Mouse (Mus musculus) inflammation-experienced regulatory T-cells, adult 6 months (primary cell): ENCODE measurements around the gene Fam163b. TPM values are rescaled to one million over a fixed set of nuclear protein-coding genes. Genes with fewer than 3 reads are reported as not detected.

ENCODE experiments used
- ATAC-seq: one replicate; pipeline ENCODE4 v1.8.0; 2017
- polyA plus RNA-seq, 3 experiments: library from polyadenylated mRNA; unstranded; fragments of 100-300 nt; shearing (Covaris generic); gene quantifications; one replicate each; pipeline ENCODE4 v1.2.1; 2017

The Fam163b gene
- polyA plus RNA-seq, 3 experiments from 2014 or later = not detected

DNA sequence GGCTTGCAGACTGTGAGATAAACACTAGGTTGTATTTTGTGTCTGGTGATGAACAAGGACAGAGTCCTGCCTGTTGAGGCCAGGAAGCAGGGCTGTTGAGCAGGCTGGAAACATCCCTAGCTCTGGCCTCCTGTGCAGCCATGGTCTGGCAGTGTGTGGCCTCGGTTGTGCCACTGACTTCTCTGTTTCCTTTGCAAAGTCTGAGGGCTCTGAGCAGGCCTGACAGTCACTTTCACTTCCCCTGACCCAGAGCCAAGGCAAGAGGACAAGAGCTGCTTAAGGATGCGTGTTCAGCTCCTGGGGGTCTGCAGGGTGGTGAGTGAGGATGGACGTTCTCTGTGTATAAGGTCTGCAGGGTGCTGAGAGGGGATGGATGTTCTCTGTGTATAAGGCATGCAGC lies 13.3 kb downstream of the Fam163b start:
- no peak for ATAC-seq

DNA sequence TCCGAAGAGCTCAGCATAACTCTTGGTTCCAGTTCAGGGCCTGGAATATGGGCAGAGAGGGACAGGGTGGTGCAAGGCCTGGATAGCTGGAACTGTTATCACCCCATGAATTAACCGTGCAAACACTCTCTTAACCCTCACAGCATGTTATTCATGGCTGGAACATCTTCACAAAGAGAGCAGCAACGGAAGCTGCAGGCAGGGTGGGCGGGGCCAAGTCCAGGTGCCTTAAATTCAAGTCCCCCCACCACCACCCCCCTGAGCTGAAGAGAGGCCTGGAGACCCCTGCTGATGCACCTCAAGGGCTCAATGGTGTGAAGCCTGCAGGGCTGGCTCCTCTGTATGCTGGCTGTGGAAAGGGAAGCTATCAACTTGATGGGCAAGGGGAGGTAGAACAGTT lies 15.8 kb downstream of the Fam163b start:
- no peak for ATAC-seq

DNA sequence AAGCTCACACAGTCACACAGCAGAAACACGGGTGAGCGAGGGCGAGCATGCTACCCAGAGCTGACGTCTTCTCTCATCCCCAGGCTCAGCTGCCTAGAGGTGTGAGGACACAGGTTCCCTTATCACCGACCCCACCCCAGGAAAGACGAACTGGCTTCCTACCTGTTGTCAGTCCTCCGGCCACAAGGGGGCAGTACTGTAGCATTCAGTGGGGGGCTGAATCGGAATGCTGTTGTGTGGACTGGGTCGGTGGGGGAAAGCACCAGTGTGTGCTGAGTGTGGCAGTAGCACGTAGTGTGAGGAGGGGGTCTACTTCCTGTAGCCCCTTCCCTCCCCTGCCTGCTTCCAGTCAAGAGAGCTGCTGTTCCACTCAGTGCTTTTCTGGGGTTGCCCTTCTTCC lies 16.3 kb downstream of the Fam163b start:
- peak; percentile 54 for ATAC-seq

GRCm38 (mm10) chr2:27123121-27123520 lies 19.2 kb downstream of the Fam163b start:
- ATAC-seq = no peak

- no peak for ATAC-seq
These were observed 19.7 kb downstream of the Fam163b start for GRCm38 (mm10) chr2:27122578-27122977.

- ATAC-seq = peak; percentile 90
These were observed 20.5 kb downstream of the Fam163b start for GRCm38 (mm10) chr2:27121626-27122355.

DNA sequence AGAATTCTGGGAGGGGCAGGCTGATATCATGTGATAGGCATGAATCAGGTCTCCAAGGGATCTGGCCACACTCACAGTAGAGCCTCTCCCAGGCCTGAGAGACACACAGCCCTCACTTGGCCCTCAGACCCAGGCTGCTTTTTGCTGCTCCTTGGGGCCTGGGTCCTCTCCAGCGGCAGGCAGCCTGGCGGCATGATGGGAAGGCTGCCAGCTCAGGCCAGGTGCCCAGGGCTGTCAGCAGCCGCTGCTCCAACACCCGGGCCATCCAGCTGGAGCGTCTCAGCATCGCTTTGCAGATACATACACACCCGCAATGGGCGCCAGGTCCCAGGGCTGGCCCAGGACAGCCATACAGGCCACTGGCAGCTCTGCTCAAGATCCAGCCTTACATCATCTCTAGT lies 22.1 kb downstream of the Fam163b start:
- ATAC-seq = no peak

- no peak for ATAC-seq
These were observed 22.5 kb downstream of the Fam163b start for GRCm38 (mm10) chr2:27119766-27120165.

- ATAC-seq = no peak
These were observed 23.8 kb downstream of the Fam163b start for GRCm38 (mm10) chr2:27118452-27118851.

DNA sequence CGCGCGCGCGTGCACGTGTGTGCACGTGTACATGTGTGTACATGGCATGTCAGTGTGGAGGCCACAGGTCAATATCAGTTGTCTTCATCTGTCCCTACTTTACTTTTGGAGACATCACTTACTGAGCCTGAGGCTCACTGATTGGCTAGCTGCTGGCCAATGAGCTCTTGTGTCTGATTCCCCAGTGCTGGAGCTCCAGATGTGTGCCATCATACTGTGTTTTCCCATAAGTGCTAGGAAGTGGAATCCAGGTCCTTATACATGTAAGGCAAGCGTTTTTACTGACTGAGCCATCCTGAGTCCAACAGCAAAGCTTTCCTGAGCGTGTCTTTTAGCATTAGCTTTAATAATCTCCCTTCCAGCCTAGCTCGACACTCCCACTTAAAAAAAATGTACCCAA lies 28.1 kb downstream of the Fam163b start:
- ATAC-seq = no peak

DNA sequence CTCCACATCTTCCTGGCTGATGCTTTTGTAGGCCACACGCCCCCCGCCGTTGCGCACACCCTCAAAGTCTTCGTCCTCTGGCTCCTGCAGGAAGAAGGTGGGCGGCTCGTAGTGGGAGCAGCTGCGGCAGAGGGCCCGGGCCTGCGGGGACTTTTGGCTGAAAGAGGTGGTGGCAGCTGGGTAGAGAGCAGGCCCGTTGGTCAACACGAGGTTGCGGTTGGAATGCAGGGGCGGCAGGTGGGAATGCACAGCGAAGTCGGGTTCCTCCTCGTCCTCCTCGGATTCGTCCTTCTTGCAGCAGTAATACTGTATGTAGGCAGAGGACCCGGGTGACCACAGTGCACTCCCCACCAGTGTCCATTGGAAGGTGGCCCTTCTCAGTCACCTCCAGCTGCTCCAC lies 29.7 kb downstream of the Fam163b start:
- ATAC-seq = no peak

DNA sequence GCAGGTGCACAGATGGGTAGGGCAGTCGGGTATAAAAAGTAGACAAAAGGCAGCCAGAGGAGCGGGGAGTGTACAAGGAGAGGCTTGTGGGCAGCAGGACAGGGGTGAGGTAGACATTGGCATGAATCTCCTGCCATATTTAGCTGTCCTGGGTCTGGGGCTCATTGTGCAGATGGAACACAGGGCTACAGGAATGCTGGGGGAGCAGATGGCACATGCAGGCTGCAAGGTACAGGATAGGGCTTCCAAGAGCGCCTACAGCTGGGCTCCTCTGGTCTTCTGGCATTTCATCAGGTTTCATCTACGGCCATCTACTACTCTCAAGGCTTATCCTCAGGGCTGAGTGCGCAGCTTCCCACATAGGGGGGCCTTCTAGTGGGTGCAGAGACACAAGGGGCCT lies 33.2 kb downstream of the Fam163b start:
- ATAC-seq = no peak

DNA sequence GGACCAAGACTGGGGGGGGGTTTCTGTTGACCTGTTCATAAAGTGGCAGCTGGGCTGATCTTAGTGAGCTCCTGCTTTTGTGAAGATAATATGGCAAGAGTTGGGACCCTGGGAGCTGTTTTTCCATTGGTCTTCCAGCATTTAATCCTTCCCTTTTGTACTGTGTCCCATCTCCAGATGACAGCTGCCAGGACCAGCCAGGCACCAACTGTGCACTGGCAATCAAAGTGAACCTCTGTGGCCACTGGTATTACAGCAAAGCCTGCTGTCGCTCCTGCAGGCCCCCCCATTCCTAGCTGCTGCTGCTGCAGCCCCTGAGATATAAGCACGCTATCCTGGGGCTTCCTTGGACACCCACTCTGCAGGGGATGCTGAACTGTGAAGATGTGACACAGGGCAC lies 34.1 kb downstream of the Fam163b start:
- no peak for ATAC-seq

- ATAC-seq = no peak
These were observed 35.5 kb downstream of the Fam163b start for GRCm38 (mm10) chr2:27106816-27107215.

DNA sequence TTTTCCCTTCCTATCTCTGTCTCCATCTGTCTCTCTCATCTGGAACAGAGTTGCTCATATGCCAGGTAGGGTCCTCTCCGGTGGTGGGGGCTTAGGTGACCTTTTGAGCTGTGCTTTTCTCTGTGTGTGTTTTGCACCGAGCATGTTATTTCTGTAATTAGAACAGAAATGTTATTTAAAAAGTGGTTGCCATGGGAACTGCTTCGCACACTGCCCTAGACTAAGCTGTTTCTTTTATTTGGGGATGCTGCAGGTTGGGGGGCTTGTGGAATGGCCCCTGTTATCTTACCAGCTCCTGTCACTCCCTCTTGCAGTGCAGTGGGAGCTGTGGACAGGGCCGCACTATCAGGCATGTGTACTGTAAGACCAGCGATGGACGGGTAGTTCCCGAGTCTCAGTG lies 38.7 kb downstream of the Fam163b start:
- ATAC-seq = no peak

DNA sequence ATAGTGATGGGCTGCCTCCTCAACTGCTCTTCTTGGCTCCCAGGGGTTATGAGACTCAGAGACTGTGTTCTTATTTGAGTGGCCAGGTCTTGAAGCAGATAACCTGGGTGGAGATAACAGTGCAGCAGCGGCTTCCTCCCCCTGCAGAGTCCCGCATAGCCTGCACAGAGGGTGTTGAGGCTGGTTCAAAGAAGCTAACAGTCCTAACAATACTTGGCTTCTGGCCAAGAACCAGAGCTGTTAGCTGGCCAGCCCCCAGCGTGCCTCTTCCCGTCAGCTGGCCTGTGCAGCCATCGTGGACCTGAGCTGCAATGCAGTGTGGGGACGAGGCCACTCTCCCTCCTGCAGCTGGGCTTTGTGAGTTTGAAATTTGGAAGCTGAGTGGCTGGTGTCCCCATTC lies 44.5 kb downstream of the Fam163b start:
- ATAC-seq = no peak

DNA sequence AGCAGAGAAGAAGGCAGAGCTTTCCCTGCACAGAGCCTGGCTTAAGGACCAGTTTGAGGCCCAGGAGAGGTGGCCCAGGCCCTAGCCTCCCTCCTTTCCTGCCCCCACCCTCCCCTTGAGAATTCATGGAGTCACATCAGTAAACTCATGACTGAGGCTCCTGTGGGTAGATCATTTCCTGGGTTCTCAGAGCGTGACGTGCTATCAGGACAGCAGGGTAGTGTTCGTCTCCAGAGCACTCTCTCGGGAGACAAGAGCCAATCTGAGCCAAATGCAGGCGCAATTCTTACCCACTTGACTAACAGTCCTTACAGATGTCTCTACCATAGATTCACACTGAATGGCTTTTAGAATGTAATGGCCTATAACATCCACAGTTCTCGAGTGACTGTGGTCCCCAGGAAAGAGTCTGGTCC lies 45.0 kb downstream of the Fam163b start:
- no peak for ATAC-seq

DNA sequence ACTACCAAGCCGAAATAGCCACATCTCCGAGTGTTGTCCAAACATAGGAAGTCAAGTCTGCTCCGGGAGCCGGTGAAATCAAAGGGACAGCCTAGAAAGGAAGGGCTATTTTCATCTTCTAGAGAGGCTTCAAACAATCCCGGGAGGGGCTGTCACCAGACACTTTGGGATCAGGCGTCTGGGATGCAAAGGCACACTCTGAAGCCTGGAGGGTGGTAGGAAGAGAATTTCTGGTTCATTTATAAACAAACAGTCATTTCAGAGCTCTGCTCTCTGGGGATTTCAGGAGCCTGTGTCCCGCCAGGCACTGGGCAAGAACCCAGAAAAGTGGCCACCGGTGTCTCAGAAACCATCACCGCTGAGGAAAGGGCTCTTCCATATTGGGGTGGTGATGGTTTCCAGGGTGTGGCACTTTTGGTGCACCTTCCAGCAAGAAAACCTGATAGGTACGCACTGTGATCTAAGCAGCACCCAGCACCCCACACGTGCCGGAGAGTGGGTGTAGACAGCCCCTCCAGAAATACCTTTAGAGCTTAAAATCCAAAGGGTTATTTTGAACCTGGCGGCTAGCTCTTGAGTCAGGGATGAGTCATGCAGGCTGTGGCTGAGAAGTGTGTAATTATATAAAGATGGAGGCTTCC lies 45.8 kb downstream of the Fam163b start:
- no peak for ATAC-seq

DNA sequence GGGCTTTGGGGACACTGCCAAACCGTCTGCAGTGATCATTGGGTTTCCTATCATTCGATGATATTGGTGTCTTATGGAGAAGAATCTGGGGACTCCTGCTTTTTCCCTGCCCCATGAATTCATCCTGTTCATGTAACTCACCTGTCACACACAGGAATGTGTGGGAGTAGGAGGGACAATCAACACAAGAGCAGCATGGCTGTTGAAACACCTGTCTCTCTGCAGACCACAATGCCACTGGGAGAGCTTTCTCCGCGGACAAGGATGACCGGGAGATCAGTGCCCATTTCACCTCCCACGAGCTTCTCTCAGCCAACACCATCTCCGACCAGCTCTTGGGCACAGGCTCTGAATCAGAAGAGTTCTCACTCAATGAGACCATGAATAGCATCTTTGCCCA lies 47.1 kb downstream of the Fam163b start:
- no peak for ATAC-seq

DNA sequence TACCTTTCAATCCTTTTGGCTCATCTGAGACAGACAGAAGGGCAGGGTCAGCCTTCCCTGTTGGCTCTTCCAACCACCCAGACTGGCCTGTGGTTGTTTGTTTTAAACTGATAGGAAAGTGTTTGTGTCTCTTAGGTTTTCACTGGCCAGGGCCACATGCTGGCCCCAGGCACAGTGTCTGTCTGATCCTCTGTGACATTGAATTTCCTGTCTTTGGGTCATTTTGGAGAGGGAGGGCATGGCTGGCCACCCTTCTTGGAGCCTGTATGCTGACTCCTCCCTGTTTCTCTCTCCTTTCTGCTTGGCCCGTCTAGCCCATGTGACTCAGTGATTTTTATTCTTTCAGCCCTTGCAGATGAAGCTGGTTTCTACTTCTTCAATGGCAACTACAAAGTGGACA lies 53.1 kb downstream of the Fam163b start:
- ATAC-seq = no peak

DNA sequence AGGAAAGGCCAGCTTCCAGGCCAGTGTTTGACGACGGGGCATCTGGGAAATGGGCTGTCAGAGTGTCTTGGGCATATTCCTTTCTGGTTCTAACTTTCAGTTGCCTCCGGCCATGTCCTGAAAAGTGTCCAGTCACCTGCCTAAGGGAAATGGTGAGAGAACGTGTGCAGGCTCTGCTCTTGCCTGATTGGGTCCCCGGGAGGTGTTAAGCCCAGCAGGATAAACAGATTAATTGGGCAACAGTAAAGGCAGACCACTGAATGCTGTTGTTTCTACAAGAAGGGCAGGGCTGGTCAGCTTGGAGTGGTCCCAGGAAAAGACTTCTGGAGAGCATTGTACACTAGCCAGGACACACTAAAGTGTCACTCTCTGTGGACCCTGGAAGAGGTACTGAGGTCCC lies 53.6 kb downstream of the Fam163b start:
- ATAC-seq = no peak

DNA sequence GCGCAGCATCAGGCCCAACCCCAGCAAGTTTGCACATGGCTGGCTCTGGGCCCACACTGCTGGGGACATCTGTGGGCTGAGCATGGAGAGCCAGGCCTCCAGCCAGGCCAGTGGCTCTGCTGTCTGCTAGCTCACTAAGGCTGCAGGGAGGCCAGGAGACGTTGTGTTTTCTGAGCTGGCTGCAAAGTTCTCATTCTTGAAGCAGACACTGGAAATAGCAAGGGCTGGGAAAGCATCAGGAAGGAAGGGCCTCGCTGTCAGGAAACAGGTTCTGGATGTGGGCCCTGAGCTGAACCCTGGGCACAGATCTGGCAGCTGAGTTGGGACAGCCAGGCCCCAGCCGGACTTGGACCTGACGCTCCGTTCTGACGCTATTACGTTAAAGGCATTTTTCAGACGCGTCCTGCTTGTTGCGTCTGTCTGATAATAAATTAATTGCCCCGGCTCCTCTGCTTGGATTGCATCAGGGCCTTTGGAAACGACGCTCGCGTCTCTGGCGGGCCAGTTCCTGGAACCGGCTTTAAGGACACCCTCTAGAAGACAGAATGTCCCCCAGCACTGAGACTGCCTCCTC lies 54.1 kb downstream of the Fam163b start:
- ATAC-seq = no peak

- ATAC-seq = no peak
These were observed 54.7 kb downstream of the Fam163b start for GRCm38 (mm10) chr2:27087581-27087980.

- no peak for ATAC-seq
These were observed 55.7 kb downstream of the Fam163b start for GRCm38 (mm10) chr2:27086483-27087010.
